Mouse (Mus musculus) forelimb bud, embryonic 11.5 days (tissue): ENCODE results near the gene Gm3727.
"Not testable (repeated sequence)": the region's sequence is repeated elsewhere in the genome, so short reads cannot be mapped to it uniquely, and the experiment has no call there.

Source experiments
- DNase-seq: peaks from one replicate; pipeline ENCODE4 v3.0.0-alpha.2; 2012; ENCODE audit warnings: low read depth, low spot score

Gm3727 gene

GRCm38 (mm10) chr14:7264614-7265013, at the start of gene Gm3727:
Gm3727 (minus strand) TSS chr14:7264714.
- not testable (repeated sequence) for DNase-seq

- DNase-seq: not testable (repeated sequence)
Observed at GRCm38 (mm10) chr14:7243498-7243897, 21.0 kb downstream of the Gm3727 start.
